Mouse (Mus musculus) G1E (cell line): Measurements from ENCODE around the gene Gpr37l1.

Source experiments
- CTCF ChIP-seq: IDR thresholded peaks from 2 replicates; pipeline ENCODE4 v1.5.1; 2012; ENCODE audit warnings: low read depth, low read length, inconsistent platforms, mixed read lengths
- GATA1 ChIP-seq: IDR thresholded peaks from 2 replicates; pipeline ENCODE4 v1.6.1; 2012; ENCODE audit warnings: borderline replicate concordance, low read length, inconsistent platforms, mixed read lengths
- TAL1 ChIP-seq: conservative IDR thresholded peaks from 2 replicates; pipeline ENCODE4 v1.6.1; 2012; ENCODE audit warnings: low read depth, low read length, inconsistent platforms, mixed read lengths

DNA sequence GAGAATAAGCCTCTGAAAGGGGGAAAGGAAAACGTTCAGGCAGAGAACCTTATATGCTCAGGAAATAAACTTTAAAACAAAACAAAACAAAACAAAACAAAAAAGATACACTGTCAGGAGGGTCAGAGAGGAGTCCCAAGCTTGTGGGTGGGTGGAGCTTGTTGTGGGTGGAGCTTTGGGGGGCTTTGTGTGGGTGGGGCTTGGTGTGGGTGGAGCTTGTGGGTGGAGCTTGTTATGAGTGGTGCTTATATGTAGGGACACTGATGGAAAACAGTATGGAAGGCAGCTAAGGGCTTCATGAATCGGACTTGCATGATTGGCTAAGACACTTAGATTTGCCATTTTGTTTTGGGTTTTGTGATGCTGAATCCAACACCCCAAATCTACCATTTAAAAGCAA lies 27.6 kb downstream of the Gpr37l1 start:
- no peak for TF ChIP-seq CTCF
- no peak for TF ChIP-seq TAL1
- no peak for TF ChIP-seq GATA1
